Mouse (Mus musculus) hindbrain, embryonic 11.5 days (tissue): ENCODE measurements at regions not wholly inside any gene's neighbourhood (a gene's known extent, or its start where the extent isn't known, plus 50 kb on each side); places are given as distances from the start of the nearest gene placed in this dataset.
A peak's percentile ranks its signal among the peaks of the same experiment; 100 is the strongest.
"Not testable (repeated sequence)": the region's sequence is repeated elsewhere in the genome, so short reads cannot be mapped to it uniquely, and the experiment has no call there.

Source experiments
- ATAC-seq: fragments of 200-750 bp; cut with Nextera tagmentation; 2 replicates; pipeline ENCODE4 v1.8.0; 2017; ENCODE audit warnings: mild to moderate bottlenecking, moderate TSS enrichment, moderate library complexity; ENCODE audit not compliant: low FRiP score
- DNase-seq: peaks from one replicate; pipeline ENCODE4 v3.0.0-alpha.2; 2015; ENCODE audit warnings: low spot score
- H3K27ac ChIP-seq: fragments of 300-500 bp; sonication (generic); 2 replicates; pipeline ENCODE4 v1.5.1; 2014; ENCODE audit warnings: mild to moderate bottlenecking, low read depth, low read length
- H3K27me3 ChIP-seq: fragments of 300-500 bp; sonication (generic); 2 replicates; pipeline ENCODE4 v1.6.1; 2014; ENCODE audit warnings: mild to moderate bottlenecking, low read length, moderate library complexity, mixed read lengths; ENCODE audit not compliant: control insufficient read depth, insufficient read depth
- H3K36me3 ChIP-seq: fragments of 300-500 bp; sonication (generic); 2 replicates; pipeline ENCODE4 v1.6.1; 2014; ENCODE audit warnings: mild to moderate bottlenecking, low read length, moderate library complexity, mixed read lengths; ENCODE audit not compliant: control insufficient read depth, insufficient read depth
- H3K4me1 ChIP-seq: fragments of 300-500 bp; sonication (generic); replicated peaks from 2 replicates; pipeline ENCODE4 v1.6.1; 2014; ENCODE audit warnings: low read length, mixed read lengths; ENCODE audit not compliant: control insufficient read depth, insufficient read depth
- H3K4me2 ChIP-seq: fragments of 300-500 bp; sonication (generic); replicated peaks from 2 replicates; pipeline ENCODE4 v1.6.1; 2014; ENCODE audit warnings: mild to moderate bottlenecking, low read depth, low read length
- H3K4me3 ChIP-seq: fragments of 300-500 bp; sonication (generic); 2 replicates; pipeline ENCODE4 v1.5.1; 2014; ENCODE audit warnings: low read depth, low read length
- H3K9ac ChIP-seq: fragments of 300-500 bp; sonication (generic); 2 replicates; pipeline ENCODE4 v1.6.1; 2014; ENCODE audit warnings: low read depth, low read length
- H3K9me3 ChIP-seq: fragments of 300-500 bp; sonication (generic); 2 replicates; pipeline ENCODE4 v1.6.1; 2016; ENCODE audit warnings: low read length; ENCODE audit not compliant: control insufficient read depth
- WGBS: fragments of 180-500 bp; shearing (Covaris S2); extraction: QIAGEN DNeasy Blood & Tissue Kit; methylation state at CpG from one replicate; pipeline ENCODE4 v1.1.7; 2014; 5-methylcytosine and 5-hydroxymethylcytosine counted together

DNA sequence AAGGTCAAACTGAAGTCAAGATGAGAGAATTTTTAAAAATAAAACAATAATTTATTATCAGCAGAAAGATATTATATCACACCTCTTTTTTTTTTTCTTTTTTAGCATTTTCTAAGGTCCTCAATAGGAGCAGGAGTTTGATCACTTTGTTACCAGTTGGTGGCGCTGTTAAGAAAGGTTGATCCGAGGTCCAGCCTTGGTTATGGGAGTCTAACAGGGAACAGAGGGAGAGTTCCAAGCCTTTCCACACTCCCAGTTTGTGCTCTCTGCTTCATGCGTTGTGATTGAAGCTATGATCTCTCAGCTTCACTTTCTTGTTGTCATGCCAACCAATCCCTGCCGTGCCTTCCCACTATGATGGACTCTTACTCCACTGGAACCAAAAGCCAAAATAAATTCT lies 83.8 kb downstream of the Fam174a start:
- H3K27ac ChIP-seq = no peak overlapping the region
- WGBS = 43% methylated on average over 4 of the region's 4 CpGs
- no peak overlapping the region for H3K9ac ChIP-seq
- no peak for ATAC-seq
- H3K9me3 ChIP-seq = no peaks in the 10 kb centered on the region
- H3K4me3 ChIP-seq = no peak overlapping the region
- H3K4me2 ChIP-seq = no peak overlapping the region
- no peaks in the 10 kb centered on the region for H3K4me1 ChIP-seq
- DNase-seq = peak; percentile 11
- no peaks in the 10 kb centered on the region for H3K27me3 ChIP-seq
- H3K36me3 ChIP-seq = no peaks in the 10 kb centered on the region

GRCm38 (mm10) chr1:95399764-95400163 lies 86.3 kb downstream of the Fam174a start:
- H3K27me3 ChIP-seq = no peaks in the 10 kb centered on the region
- DNase-seq (no peak), ATAC-seq (no peak)
- no peaks in the 10 kb centered on the region for H3K36me3 ChIP-seq
- 91% methylated on average over 7 of the region's 7 CpGs for WGBS
- H3K4me1 ChIP-seq = no peaks in the 10 kb centered on the region
- H3K4me3 ChIP-seq = no peak overlapping the region
- no peak overlapping the region for H3K4me2 ChIP-seq
- H3K9ac ChIP-seq = no peak overlapping the region
- no peaks in the 10 kb centered on the region for H3K9me3 ChIP-seq
- no peak overlapping the region for H3K27ac ChIP-seq

DNA sequence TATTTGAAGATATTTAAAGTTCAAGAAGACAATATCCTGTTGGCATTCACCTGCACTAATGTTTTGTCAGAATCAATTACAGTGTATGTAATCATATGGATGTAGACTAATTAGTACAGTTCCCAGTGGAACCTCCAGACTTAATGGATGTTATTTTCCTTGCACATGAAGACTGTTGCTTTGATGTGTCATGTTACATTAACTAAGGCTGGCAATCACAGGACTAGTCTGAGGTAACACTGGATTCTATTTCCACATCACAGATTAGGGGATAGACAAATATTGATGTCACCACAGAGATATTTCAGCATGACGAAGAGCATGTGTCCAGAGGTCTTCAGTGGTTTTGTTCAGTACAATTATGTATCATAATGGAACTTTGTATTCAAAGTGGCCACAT lies 108.8 kb downstream of the Fam174a start:
- Histone ChIP-seq H3K9ac (no peak overlapping the region), H3K9me3 (no peaks in the 10 kb centered on the region), H3K27me3 (no peaks in the 10 kb centered on the region), H3K4me3 (no peak overlapping the region), H3K36me3 (no peaks in the 10 kb centered on the region), H3K4me2 (no peak overlapping the region), H3K4me1 (no peaks in the 10 kb centered on the region), H3K27ac (no peak overlapping the region)
- DNase-seq (no peak), ATAC-seq (no peak)
- WGBS = 84% methylated on average over 1 of the region's 1 CpGs

GRCm38 (mm10) chr1:95425420-95425819 lies 112.0 kb downstream of the Fam174a start:
- H3K4me2 ChIP-seq = no peak overlapping the region
- no peaks in the 10 kb centered on the region for H3K27me3 ChIP-seq
- H3K4me3 ChIP-seq = no peak overlapping the region
- H3K9me3 ChIP-seq = no peaks in the 10 kb centered on the region
- ATAC-seq (no peak), DNase-seq (no peak)
- no peaks in the 10 kb centered on the region for H3K36me3 ChIP-seq
- H3K4me1 ChIP-seq = no peaks in the 10 kb centered on the region
- H3K9ac ChIP-seq = no peak overlapping the region
- no peak overlapping the region for H3K27ac ChIP-seq

DNA sequence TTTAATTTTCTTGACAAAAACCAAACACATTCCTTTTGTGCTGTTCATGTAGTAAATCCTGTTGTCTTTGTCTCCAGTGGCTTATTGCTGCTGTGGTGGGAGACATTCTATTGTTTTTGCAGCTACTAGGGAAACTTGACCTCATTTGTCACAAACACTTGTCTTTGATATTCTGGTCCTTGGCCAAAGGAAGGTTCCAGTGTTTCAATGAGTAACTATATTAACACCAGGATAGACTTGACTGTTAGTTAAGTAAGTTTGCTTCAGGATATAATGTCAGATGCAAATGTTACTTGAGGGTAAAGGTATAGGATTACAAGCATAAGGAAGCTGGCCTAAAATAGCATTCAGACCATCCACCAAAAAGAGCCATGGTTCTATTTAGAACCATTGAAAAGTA lies 123.7 kb downstream of the Fam174a start:
- no peaks in the 10 kb centered on the region for H3K36me3 ChIP-seq
- H3K4me1 ChIP-seq = no peaks in the 10 kb centered on the region
- H3K27me3 ChIP-seq = no peaks in the 10 kb centered on the region
- ATAC-seq (no peak), DNase-seq (no peak)
- H3K9ac ChIP-seq = no peak overlapping the region
- no peak overlapping the region for H3K4me3 ChIP-seq
- no peaks in the 10 kb centered on the region for H3K9me3 ChIP-seq
- H3K4me2 ChIP-seq = no peak overlapping the region
- H3K27ac ChIP-seq = no peak overlapping the region

DNA sequence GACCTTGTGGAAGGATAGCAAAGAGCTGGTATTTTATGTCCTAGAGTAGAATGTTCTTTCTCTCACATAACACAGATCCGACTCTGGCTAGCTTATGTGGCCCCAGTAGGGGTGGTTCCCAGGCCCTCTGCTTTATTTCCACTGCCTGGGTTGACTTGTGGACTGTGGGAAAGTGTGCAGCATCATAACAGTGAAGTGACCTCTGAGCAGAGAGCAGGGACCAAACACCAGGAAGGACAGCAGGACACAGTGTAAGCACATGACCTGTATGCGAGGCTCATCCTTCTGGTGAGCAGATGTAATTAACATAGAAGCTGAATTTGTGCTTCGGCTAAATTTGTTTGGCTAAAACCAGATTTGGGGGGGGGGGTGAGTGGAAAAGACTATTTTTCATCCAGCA lies 132.1 kb downstream of the Fam174a start:
- H3K4me1 ChIP-seq = no peaks in the 10 kb centered on the region
- ATAC-seq (no peak; the same call in 1 of the 2 replicates), DNase-seq (no peak)
- no peak overlapping the region for H3K27ac ChIP-seq
- 61% methylated on average over 3 of the region's 3 CpGs for WGBS
- no peaks in the 10 kb centered on the region for H3K9me3 ChIP-seq
- no peaks in the 10 kb centered on the region for H3K27me3 ChIP-seq
- no peak overlapping the region for H3K4me2 ChIP-seq
- no peaks in the 10 kb centered on the region for H3K36me3 ChIP-seq
- H3K4me3 ChIP-seq = no peak overlapping the region
- H3K9ac ChIP-seq = no peak overlapping the region

DNA sequence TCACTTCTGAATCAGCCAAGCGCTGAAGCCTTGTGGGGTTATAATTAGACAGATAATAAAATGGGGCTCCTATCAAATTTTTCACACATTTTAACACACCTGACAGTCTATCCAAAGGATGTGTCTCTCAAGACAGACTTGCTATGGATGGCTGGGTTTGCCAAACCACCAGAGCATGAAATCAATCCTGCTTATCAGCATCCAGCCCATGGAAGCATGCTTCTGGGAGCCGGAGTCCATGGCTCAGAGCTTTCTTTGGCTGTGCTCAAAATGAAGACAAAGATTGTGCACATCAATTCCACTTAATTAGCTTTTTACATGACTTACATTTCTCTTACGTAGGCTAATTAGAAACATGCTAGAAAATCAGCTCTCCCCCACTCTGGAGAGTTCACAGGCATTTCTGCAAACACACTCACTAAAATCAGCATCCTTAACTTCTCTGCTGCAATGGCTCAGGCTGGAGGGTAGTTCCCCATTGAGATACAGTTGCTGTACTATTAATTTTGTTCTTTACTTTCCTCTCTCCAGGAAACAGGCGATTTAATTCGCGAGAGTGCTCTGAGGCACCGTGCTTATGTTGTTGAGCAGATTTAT lies 135.6 kb downstream of the Fam174a start:
- no peak overlapping the region for H3K9ac ChIP-seq
- no peaks in the 10 kb centered on the region for H3K4me1 ChIP-seq
- no peak overlapping the region for H3K4me3 ChIP-seq
- DNase-seq (no peak), ATAC-seq (no peak)
- WGBS = 85% methylated on average over 7 of the region's 7 CpGs
- H3K36me3 ChIP-seq = no peaks in the 10 kb centered on the region
- no peaks in the 10 kb centered on the region for H3K9me3 ChIP-seq
- no peaks in the 10 kb centered on the region for H3K27me3 ChIP-seq
- no peak overlapping the region for H3K4me2 ChIP-seq
- H3K27ac ChIP-seq = no peak overlapping the region

- no peak overlapping the region for H3K9ac ChIP-seq
- H3K4me3 ChIP-seq = no peak overlapping the region
- 87% methylated on average over 4 of the region's 4 CpGs for WGBS
- no peak overlapping the region for H3K4me2 ChIP-seq
- H3K36me3 ChIP-seq = no peaks in the 10 kb centered on the region
- no peaks in the 10 kb centered on the region for H3K4me1 ChIP-seq
- no peaks in the 10 kb centered on the region for H3K27me3 ChIP-seq
- DNase-seq (no peak), ATAC-seq (no peak)
- no peaks in the 10 kb centered on the region for H3K9me3 ChIP-seq
- H3K27ac ChIP-seq = no peak overlapping the region
Observed at GRCm38 (mm10) chr1:95450920-95451332, 137.5 kb downstream of the Fam174a start.

DNA sequence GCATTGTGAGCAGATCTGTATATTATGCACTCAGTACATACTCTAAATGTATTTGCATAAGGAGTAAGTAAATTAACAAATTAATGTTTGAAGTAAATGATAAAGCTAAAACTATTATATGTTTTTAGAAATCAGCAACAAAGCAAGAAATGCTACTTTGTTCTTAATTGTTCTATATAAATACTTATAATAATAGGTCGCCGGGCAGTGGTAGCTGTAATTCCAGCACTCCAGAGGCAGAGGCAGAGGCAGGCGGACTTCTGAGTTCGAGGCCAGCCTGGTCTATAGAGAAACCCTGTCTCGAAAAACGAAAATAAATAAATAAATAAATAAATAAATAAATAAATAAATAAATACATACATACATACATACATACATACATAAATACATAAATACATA lies 138.3 kb downstream of the Fam174a start:
- not testable (repeated sequence) for H3K4me2 ChIP-seq, H3K27me3 ChIP-seq, H3K4me1 ChIP-seq, H3K4me3 ChIP-seq, H3K36me3 ChIP-seq, H3K9ac ChIP-seq, H3K27ac ChIP-seq, ATAC-seq, H3K9me3 ChIP-seq
- whole genome bisulfite sequencing = 73% methylated on average over 6 of the region's 6 CpGs
- DNase-seq = peak; percentile 86
